Mouse (Mus musculus) heart, embryonic 10.5 days (tissue): ENCODE results near the gene Ntsr1. TPM values are rescaled to one million over a fixed set of nuclear protein-coding genes. Genes with fewer than 3 reads are reported as not detected.
A peak's percentile ranks its signal among the peaks of the same experiment; 100 is the strongest.

Source experiments
- DNase-seq: peaks from one replicate; pipeline ENCODE4 v3.0.0-alpha.2; 2017; ENCODE audit warnings: low spot score
- H3K27ac ChIP-seq: fragments of 300-500 bp; sonication (generic); 2 replicates; pipeline ENCODE4 v1.5.1; 2016; ENCODE audit warnings: mild to moderate bottlenecking
- H3K27me3 ChIP-seq: fragments of 300-500 bp; sonication (generic); 2 replicates; pipeline ENCODE4 v1.6.1; 2016; ENCODE audit warnings: mild to moderate bottlenecking; ENCODE audit not compliant: poor library complexity, insufficient read depth, severe bottlenecking
- H3K36me3 ChIP-seq: fragments of 300-500 bp; sonication (generic); 2 replicates; pipeline ENCODE4 v1.6.1; 2016; ENCODE audit warnings: mild to moderate bottlenecking, moderate library complexity
- H3K4me1 ChIP-seq: fragments of 300-500 bp; sonication (generic); 2 replicates; pipeline ENCODE4 v1.6.1; 2016; ENCODE audit warnings: mild to moderate bottlenecking
- H3K4me3 ChIP-seq: fragments of 300-500 bp; sonication (generic); 2 replicates; pipeline ENCODE4 v1.5.1; 2016; ENCODE audit warnings: mild to moderate bottlenecking, moderate library complexity
- H3K9me3 ChIP-seq: fragments of 300-500 bp; sonication (generic); 2 replicates; pipeline ENCODE4 v1.6.1; 2016; ENCODE audit warnings: mild to moderate bottlenecking, moderate library complexity
- WGBS: fragments of 180-500 bp; shearing (Covaris S2); methylation state at CpG from one replicate; pipeline ENCODE4 v1.1.7; 2016; 5-methylcytosine and 5-hydroxymethylcytosine counted together
- polyA plus RNA-seq: library from polyadenylated mRNA; unstranded; fragments of >200 nt; fragmentation: Nextera tagmentation; extraction: Ambion mirVana; gene quantifications from 2 replicates; pipeline ENCODE4 v1.2.1, GENCODE M21; 2016

Gene Ntsr1
- polyA plus RNA-seq, 1 experiment from 2014 or later: 0.26 TPM

DNA sequence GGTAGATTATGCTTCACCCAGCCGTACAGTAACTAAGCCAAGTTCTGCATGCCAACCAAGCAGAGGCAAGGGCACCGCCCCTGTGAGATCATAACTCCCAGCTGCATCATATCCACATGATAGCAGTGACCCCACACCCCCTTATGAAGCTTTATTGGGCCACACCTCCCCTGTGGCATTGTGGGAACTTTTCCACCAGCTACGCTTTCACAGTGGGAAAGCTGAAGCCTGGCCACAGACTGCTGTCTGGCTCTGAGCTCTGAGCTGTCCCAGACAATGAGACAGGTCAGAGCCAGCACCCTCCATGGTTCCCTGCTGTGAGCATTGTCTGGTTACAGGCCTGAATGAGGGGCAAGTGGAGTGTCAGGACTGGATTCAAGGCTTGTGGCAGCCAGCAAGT is 81.2 kb downstream of the Ntsr1 start, which contains the start of gene Mrgbp:
Gene Mrgbp (plus strand): TSS at position 303 of the 400 bp plus-strand sequence.
- Histone ChIP-seq H3K4me1 (peaks cover 15% of the 10 kb centered on the region), H3K27me3 (peaks cover 12% of the 10 kb centered on the region; the same call in 1 of the 2 replicates), H3K27ac (no peak within 1 kb of the TSS), H3K36me3 (peaks cover 20% of the 10 kb centered on the region), H3K9me3 (no peaks in the 10 kb centered on the region), H3K4me3 (no peak within 1 kb of the TSS)
- no peak for DNase-seq
- WGBS: 84% methylated on average over 3 of the region's 3 CpGs

DNA sequence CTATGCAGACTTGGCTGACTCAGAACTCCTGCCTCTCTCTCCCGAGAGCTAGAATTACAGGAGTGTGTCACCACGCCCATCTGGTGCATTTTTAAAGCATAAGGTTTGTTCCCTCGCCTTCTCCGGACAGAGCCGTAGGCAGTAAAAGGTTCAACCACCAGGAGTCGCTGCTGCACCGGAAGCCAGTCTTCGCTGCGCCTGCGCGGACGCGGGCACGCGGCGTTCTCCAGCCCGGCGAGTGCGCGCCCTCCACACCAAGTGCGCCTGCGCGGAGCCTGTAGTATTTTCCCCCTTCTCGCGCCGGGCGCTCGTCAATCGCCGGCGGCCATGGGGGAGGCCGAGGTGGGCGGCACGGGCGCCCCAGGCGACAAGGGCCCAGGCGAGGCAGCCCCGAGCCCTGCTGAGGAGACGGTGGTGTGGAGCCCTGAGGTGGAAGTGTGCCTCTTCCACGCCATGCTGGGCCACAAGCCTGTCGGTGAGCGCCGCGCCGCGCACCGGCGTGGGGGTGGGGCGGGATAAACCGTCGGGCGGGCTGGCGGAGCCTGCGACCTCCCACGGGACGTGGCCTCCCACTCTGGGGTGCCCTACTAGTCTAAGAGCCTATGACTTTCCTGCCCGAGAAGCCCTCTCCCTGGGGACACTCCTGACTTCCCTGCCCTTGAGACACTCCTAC is 82.8 kb downstream of the Ntsr1 start:
- under 1% methylated on average over 57 of the region's 57 CpGs for WGBS
- Histone ChIP-seq H3K9me3 (no peaks in the 10 kb centered on the region), H3K4me1 (peaks cover 15% of the 10 kb centered on the region)

DNA sequence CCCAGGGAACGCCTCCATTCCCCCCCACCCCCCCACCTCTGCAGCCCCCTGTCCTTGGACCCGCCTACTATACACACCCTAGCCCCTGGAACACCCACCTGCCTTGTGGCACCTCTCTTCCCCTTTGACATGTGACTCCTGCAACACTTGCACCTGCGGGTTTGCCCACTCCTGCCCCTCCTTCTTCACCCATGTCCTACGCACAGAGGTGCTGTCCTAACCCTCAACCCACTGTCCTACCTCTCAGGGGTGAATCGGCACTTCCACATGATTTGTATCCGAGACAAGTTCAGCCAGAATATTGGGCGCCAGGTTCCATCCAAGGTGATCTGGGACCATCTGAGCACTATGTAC is 83.4 kb downstream of the Ntsr1 start:
- Histone ChIP-seq H3K27me3 (peaks cover 12% of the 10 kb centered on the region; the same call in 1 of the 2 replicates), H3K27ac (peak overlapping the region; percentile 96), H3K4me1 (peaks cover 15% of the 10 kb centered on the region), H3K36me3 (peaks cover 34% of the 10 kb centered on the region), H3K4me3 (peak overlapping the region; percentile 86), H3K9me3 (no peaks in the 10 kb centered on the region)
- no peak for DNase-seq
- WGBS: 29% methylated on average over 7 of the region's 7 CpGs

More for the DNA sequence above, 82.8 kb downstream of the Ntsr1 start:
- peaks cover 34% of the 10 kb centered on the region for H3K36me3 ChIP-seq
- H3K27ac ChIP-seq: peak overlapping the region; percentile 96
- peak overlapping the region; percentile 86 for H3K4me3 ChIP-seq
- peaks cover 12% of the 10 kb centered on the region; the same call in 1 of the 2 replicates for H3K27me3 ChIP-seq
- peak; percentile 97 for DNase-seq

DNA sequence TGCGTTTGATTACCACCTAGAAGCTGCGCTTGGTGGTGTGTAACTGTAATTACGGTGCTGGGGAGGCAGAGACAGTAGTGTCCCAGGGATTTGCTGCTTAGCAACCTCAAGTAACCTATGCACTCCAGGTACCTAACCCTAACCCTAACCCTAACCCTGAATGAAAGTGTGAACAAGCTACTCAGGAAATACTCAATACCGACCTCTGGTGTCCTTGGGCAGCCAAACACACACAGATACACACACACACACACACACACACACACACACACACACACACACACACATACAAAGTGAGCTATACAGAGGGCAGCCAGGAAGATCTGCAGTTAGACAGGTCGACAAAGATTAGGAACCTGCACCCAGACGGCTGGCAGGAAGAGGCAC is 89.0 kb downstream of the Ntsr1 start:
- H3K27me3 ChIP-seq: no peaks in the 10 kb centered on the region
- H3K4me3 ChIP-seq: peak overlapping the region; percentile 95
- 46% methylated on average over 6 of the region's 6 CpGs for WGBS

DNA sequence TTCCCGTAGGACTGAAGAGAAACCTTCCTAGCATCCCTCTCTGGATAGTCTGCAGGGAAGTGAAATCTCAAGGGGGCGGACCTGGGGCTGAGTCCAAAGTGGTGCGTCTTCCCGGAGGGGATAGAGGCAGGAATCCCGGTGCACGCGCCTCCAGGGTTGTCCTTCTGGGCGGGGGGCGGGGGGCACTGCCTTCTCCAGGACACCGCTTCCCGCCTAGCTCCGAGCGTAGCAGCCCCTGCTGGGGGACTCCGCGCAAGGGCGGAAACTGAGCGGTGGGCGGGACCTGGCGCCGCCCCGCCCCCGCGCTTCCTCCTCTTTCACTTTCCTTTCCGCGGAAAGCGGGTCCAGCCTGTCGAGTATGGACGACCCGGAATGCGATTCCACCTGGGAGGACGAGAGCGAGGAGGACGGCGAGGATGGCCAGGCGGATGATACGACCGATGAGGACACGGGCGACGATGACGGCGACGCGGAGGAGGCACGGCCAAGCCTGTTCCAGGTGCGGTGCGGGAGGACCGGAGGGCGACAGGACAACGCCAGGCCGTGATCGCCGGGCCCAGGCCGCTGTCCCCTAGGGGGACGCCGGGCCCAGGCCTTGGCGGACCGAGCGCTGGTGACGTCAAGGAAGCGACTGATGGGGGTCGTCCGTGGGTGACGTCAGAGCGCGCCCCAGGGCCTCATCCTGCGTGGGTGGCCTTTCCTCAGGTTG is 89.5 kb downstream of the Ntsr1 start, which contains the start of gene Ogfr:
Gene Ogfr (plus strand): TSS at position 123 of the 709 bp plus-strand sequence.
- Histone ChIP-seq H3K4me1 (peaks cover 14% of the 10 kb centered on the region), H3K27ac (peak within 1 kb of the TSS; percentile 97), H3K27me3 (no peaks in the 10 kb centered on the region), H3K9me3 (no peaks in the 10 kb centered on the region), H3K4me3 (peak within 1 kb of the TSS; percentile 95), H3K36me3 (peaks cover 64% of the 10 kb centered on the region)
- peak; percentile 94 for DNase-seq
- WGBS: under 1% methylated on average over 67 of the region's 67 CpGs

More for the DNA sequence above, 89.0 kb downstream of the Ntsr1 start:
- Histone ChIP-seq H3K27ac (peak overlapping the region; percentile 97), H3K36me3 (peaks cover 64% of the 10 kb centered on the region), H3K4me1 (peaks cover 19% of the 10 kb centered on the region), H3K9me3 (no peaks in the 10 kb centered on the region)
- DNase-seq: no peak

Other genes with a start within 250 kb of the Ntsr1 start
- gene Rps21, start 242.6 kb upstream of the Ntsr1 start, polyA plus RNA-seq: 332 and 360 TPM in 2 replicates
- gene Cables2, start 226.5 kb upstream of the Ntsr1 start, polyA plus RNA-seq: 12.4 and 13.1 TPM in 2 replicates
- 0.16 and 0.68 TPM in 2 replicates for gene Rbbp8nl, start 210.1 kb upstream of the Ntsr1 start, polyA plus RNA-seq
- 34.7 and 41.3 TPM in 2 replicates for gene Gata5, start 165.3 kb upstream of the Ntsr1 start, polyA plus RNA-seq
- 0.59 and 0.60 TPM in 2 replicates for gene Slco4a1, start 43.7 kb upstream of the Ntsr1 start, polyA plus RNA-seq
- 25.7 and 32.9 TPM in 2 replicates for gene Mrgbp, start 81.3 kb downstream of the Ntsr1 start, polyA plus RNA-seq
- gene Ogfr, start 89.3 kb downstream of the Ntsr1 start, polyA plus RNA-seq: 72.0 and 81.2 TPM in 2 replicates
- 19.7 and 19.9 TPM in 2 replicates for gene Col9a3, start 97.8 kb downstream of the Ntsr1 start, polyA plus RNA-seq
- gene Tcfl5, start 142.7 kb downstream of the Ntsr1 start, polyA plus RNA-seq: 0.06 and 0.20 TPM in 2 replicates
- gene Dido1, start 210.0 kb downstream of the Ntsr1 start, polyA plus RNA-seq: 23.8 and 26.0 TPM in 2 replicates
- gene Gid8, start 210.1 kb downstream of the Ntsr1 start, polyA plus RNA-seq: 44.6 and 50.3 TPM in 2 replicates
- gene Slc17a9, start 225.3 kb downstream of the Ntsr1 start, polyA plus RNA-seq: 0.94 and 1.2 TPM in 2 replicates